Mouse (Mus musculus): ENCODE data around the gene Dync1i1. TPM values are rescaled to one million over a fixed set of nuclear protein-coding genes. Genes with fewer than 3 reads are reported as not detected.

Dync1i1 gene
- polyA plus RNA-seq, 1 experiment from 2014 or later, result 0.11 TPM

DNA sequence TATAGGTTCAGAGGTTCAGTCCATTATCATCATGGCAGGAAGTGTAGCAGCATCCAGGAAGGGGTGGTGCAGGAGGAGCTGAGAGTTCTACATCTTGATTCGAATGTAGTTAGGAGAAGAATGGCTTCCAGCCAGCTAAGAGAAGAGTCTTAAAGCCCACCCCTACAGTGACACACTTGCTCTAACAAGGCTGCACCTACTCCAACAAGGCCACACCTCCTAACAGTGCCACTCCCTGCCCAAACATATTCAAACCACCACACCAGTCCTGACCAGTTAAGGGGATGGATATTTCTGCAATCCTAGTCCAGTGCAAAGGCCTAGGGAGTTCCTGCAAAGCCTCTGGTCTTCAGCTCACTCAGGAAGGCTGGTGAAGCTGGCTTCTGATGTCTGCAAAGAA, 1.5 kb upstream of the Dync1i1 start:
- Histone ChIP-seq H3K27ac (ENCODE audit: low read length) (no peak overlapping the region), H3K4me3 (ENCODE audit: low read depth, low read length) (no peak overlapping the region), H3K9ac (ENCODE audit: low read depth, low read length) (no peak overlapping the region), H3K4me2 (ENCODE audit: low read depth, low read length) (no peak overlapping the region), H3K36me3 (ENCODE audit: control insufficient read depth, insufficient read depth) (no peaks in the 10 kb centered on the region), H3K27me3 (ENCODE audit: control insufficient read depth, insufficient read depth, low read depth, low read length) (peaks cover 11% of the 10 kb centered on the region), H3K4me1 (ENCODE audit: control insufficient read depth, low read depth, low read length) (no peaks in the 10 kb centered on the region), H3K9me3 (replicated peaks; ENCODE audit: control insufficient read depth, low read length) (no peaks in the 10 kb centered on the region)
- no peak for ATAC-seq (ENCODE audit: low read depth)
- WGBS (ENCODE audit: insufficient replicate concordance), result 40% methylated on average over 1 of the region's 1 CpGs

DNA sequence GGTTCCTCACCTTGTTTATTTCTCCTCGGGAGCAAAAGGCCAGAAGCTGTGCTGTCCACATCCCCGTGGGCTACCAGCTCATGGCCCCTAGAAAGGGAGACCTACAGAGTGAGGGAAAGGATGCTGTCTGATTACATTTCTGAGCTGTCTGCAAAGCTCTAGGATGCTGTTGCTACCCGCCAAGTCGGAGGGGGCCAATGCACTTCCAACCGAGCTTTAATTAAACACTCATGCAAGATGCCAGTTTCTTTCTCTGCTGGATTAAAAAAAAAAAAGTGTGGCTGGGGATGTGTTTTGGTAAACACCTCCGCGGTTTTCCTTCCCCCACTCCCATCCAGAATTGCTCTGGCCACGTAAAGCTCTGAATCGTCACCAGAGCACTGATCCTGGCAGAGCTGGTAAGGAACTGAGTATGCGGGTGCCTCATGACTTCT, 815 bp downstream of the Dync1i1 start:
- Histone ChIP-seq H3K27me3 (ENCODE audit: control insufficient read depth, insufficient read depth, low read depth, low read length) (peaks cover 11% of the 10 kb centered on the region), H3K4me3 (ENCODE audit: low read depth, low read length) (no peak overlapping the region; the same call in 1 of the 2 replicates), H3K4me1 (ENCODE audit: control insufficient read depth, low read depth, low read length) (no peaks in the 10 kb centered on the region), H3K9ac (ENCODE audit: low read depth, low read length) (no peak overlapping the region), H3K4me2 (ENCODE audit: low read depth, low read length) (0 out of 2 replicates have a peak overlapping the region, but pooled peaks have one; percentile 41), H3K9me3 (replicated peaks; ENCODE audit: control insufficient read depth, low read length) (no peaks in the 10 kb centered on the region), H3K36me3 (ENCODE audit: control insufficient read depth, insufficient read depth) (no peaks in the 10 kb centered on the region), H3K27ac (ENCODE audit: low read length) (no peak overlapping the region)
- no peak for ATAC-seq (ENCODE audit: low read depth)
- WGBS (ENCODE audit: insufficient replicate concordance), result 6% methylated on average over 10 of the region's 10 CpGs

DNA sequence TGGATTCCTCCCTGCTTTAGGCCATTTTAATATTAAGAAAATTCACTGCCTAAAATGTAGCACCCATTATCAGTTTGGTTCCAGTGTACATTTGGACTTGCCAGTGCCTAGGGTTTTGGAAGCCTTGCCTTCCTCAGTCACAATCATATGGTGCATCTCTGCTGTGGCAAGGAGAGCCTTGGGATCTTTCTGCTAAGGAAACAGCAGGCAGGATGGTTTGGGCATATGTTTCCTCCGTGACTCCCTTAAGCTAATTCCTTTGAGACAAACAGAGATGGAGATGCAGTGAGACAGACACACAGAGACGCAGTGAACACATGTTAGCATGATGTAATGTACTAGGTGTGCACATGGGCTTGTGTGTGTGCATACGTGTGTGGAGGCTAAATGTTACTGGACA, 7.8 kb downstream of the Dync1i1 start:
- no peak overlapping the region for H3K4me2 ChIP-seq (ENCODE audit: low read depth, low read length)
- H3K27ac ChIP-seq (ENCODE audit: low read length), result no peak overlapping the region
- no peak for ATAC-seq (ENCODE audit: low read depth)
- H3K4me1 ChIP-seq (ENCODE audit: control insufficient read depth, low read depth, low read length), result no peaks in the 10 kb centered on the region
- H3K27me3 ChIP-seq (ENCODE audit: control insufficient read depth, insufficient read depth, low read depth, low read length), result no peaks in the 10 kb centered on the region
- no peaks in the 10 kb centered on the region for H3K9me3 ChIP-seq (replicated peaks; ENCODE audit: control insufficient read depth, low read length)
- H3K9ac ChIP-seq (ENCODE audit: low read depth, low read length), result no peak overlapping the region
- no peaks in the 10 kb centered on the region for H3K36me3 ChIP-seq (ENCODE audit: control insufficient read depth, insufficient read depth)
- no peak overlapping the region for H3K4me3 ChIP-seq (ENCODE audit: low read depth, low read length)
- 69% methylated on average over 3 of the region's 3 CpGs for WGBS (ENCODE audit: insufficient replicate concordance)

DNA sequence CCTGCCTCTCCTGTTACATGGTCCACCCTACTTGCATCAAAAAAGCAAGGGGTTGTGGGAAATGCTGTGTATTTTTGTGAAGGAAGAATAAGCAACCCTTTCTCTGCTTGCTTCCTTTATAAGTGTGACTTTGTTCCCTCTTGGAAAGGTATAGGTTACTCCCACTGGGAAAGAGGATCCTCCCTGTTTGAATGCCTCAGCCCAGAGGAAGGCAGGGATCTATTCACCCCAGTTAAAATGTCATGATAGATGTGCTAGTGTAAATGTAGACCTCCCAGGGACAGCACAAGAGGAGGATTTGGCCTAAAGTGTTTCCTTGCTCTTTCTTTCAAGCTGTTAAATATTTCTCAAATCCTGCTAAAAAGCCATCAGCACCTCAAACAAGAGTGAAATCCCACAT, 9.0 kb downstream of the Dync1i1 start:
- no peaks in the 10 kb centered on the region for H3K4me1 ChIP-seq (ENCODE audit: control insufficient read depth, low read depth, low read length)
- no peaks in the 10 kb centered on the region for H3K27me3 ChIP-seq (ENCODE audit: control insufficient read depth, insufficient read depth, low read depth, low read length)
- H3K9me3 ChIP-seq (replicated peaks; ENCODE audit: control insufficient read depth, low read length), result no peaks in the 10 kb centered on the region
- no peak for ATAC-seq (ENCODE audit: low read depth)
- no peak overlapping the region for H3K9ac ChIP-seq (ENCODE audit: low read depth, low read length)
- H3K4me2 ChIP-seq (ENCODE audit: low read depth, low read length), result no peak overlapping the region
- no peak overlapping the region for H3K4me3 ChIP-seq (ENCODE audit: low read depth, low read length)
- no peaks in the 10 kb centered on the region for H3K36me3 ChIP-seq (ENCODE audit: control insufficient read depth, insufficient read depth)
- no peak overlapping the region for H3K27ac ChIP-seq (ENCODE audit: low read length)

DNA sequence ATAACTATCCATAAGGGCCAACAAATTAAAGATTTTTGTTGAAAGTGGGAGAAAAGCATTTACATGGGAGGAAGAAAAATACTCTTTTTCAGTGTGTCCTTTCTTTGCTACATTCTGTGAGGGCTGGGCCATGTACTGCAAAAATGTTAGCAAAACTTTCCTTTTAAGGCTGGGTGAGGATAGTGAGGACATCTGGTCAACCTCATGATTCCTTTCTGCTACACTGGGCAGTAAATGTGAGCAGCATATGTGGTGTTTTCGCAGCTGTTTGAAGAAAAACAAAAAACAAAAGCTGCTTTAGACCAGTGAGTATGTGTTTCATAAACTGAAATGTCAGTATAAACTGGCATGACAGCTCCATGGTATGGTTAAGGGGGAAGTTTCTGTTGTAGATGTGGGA, 9.4 kb downstream of the Dync1i1 start:
- 38% methylated on average over 1 of the region's 1 CpGs for WGBS (ENCODE audit: insufficient replicate concordance)
- no peak for ATAC-seq (ENCODE audit: low read depth)
- H3K4me3 ChIP-seq (ENCODE audit: low read depth, low read length), result no peak overlapping the region
- no peak overlapping the region for H3K27ac ChIP-seq (ENCODE audit: low read length)
- H3K4me1 ChIP-seq (ENCODE audit: control insufficient read depth, low read depth, low read length), result no peaks in the 10 kb centered on the region
- no peaks in the 10 kb centered on the region for H3K36me3 ChIP-seq (ENCODE audit: control insufficient read depth, insufficient read depth)
- H3K9ac ChIP-seq (ENCODE audit: low read depth, low read length), result no peak overlapping the region
- H3K9me3 ChIP-seq (replicated peaks; ENCODE audit: control insufficient read depth, low read length), result no peaks in the 10 kb centered on the region
- no peak overlapping the region for H3K4me2 ChIP-seq (ENCODE audit: low read depth, low read length)
- H3K27me3 ChIP-seq (ENCODE audit: control insufficient read depth, insufficient read depth, low read depth, low read length), result no peaks in the 10 kb centered on the region

GRCm38 (mm10) chr6:5739711-5740110, 14.3 kb downstream of the Dync1i1 start:
- H3K4me3 ChIP-seq (ENCODE audit: low read depth, low read length), result no peak overlapping the region
- ATAC-seq (ENCODE audit: low read depth), result no peak
- H3K9ac ChIP-seq (ENCODE audit: low read depth, low read length), result no peak overlapping the region
- H3K9me3 ChIP-seq (replicated peaks; ENCODE audit: control insufficient read depth, low read length), result no peaks in the 10 kb centered on the region
- no peak overlapping the region for H3K27ac ChIP-seq (ENCODE audit: low read length)
- H3K36me3 ChIP-seq (ENCODE audit: control insufficient read depth, insufficient read depth), result no peaks in the 10 kb centered on the region; the same call in 1 of the 2 replicates
- H3K27me3 ChIP-seq (ENCODE audit: control insufficient read depth, insufficient read depth, low read depth, low read length), result no peaks in the 10 kb centered on the region
- H3K4me2 ChIP-seq (ENCODE audit: low read depth, low read length), result no peak overlapping the region
- no peaks in the 10 kb centered on the region for H3K4me1 ChIP-seq (ENCODE audit: control insufficient read depth, low read depth, low read length)
- WGBS (ENCODE audit: insufficient replicate concordance), result 64% methylated on average over 7 of the region's 7 CpGs

- Histone ChIP-seq H3K27ac (ENCODE audit: low read length) (no peak overlapping the region), H3K36me3 (ENCODE audit: control insufficient read depth, insufficient read depth) (no peaks in the 10 kb centered on the region; the same call in 1 of the 2 replicates), H3K9ac (ENCODE audit: low read depth, low read length) (no peak overlapping the region), H3K4me2 (ENCODE audit: low read depth, low read length) (no peak overlapping the region), H3K4me1 (ENCODE audit: control insufficient read depth, low read depth, low read length) (no peaks in the 10 kb centered on the region), H3K4me3 (ENCODE audit: low read depth, low read length) (no peak overlapping the region), H3K27me3 (ENCODE audit: control insufficient read depth, insufficient read depth, low read depth, low read length) (no peaks in the 10 kb centered on the region), H3K9me3 (replicated peaks; ENCODE audit: control insufficient read depth, low read length) (no peaks in the 10 kb centered on the region)
- no peak for ATAC-seq (ENCODE audit: low read depth)
- WGBS (ENCODE audit: insufficient replicate concordance), result 67% methylated on average over 6 of the region's 6 CpGs
These were observed 16.1 kb downstream of the Dync1i1 start for GRCm38 (mm10) chr6:5741395-5742032.

- H3K36me3 ChIP-seq (ENCODE audit: control insufficient read depth, insufficient read depth), result no peaks in the 10 kb centered on the region
- no peaks in the 10 kb centered on the region for H3K27me3 ChIP-seq (ENCODE audit: control insufficient read depth, insufficient read depth, low read depth, low read length)
- H3K4me3 ChIP-seq (ENCODE audit: low read depth, low read length), result no peak overlapping the region
- no peaks in the 10 kb centered on the region for H3K4me1 ChIP-seq (ENCODE audit: control insufficient read depth, low read depth, low read length)
- no peak for ATAC-seq (ENCODE audit: low read depth)
- H3K9me3 ChIP-seq (replicated peaks; ENCODE audit: control insufficient read depth, low read length), result no peaks in the 10 kb centered on the region
- WGBS (ENCODE audit: insufficient replicate concordance), result 47% methylated on average over 6 of the region's 6 CpGs
- H3K4me2 ChIP-seq (ENCODE audit: low read depth, low read length), result no peak overlapping the region
- no peak overlapping the region for H3K9ac ChIP-seq (ENCODE audit: low read depth, low read length)
- no peak overlapping the region for H3K27ac ChIP-seq (ENCODE audit: low read length)
These were observed 24.8 kb downstream of the Dync1i1 start for GRCm38 (mm10) chr6:5750079-5750711.

GRCm38 (mm10) chr6:5752128-5752527, 26.7 kb downstream of the Dync1i1 start:
- Histone ChIP-seq H3K4me1 (ENCODE audit: control insufficient read depth, low read depth, low read length) (no peaks in the 10 kb centered on the region), H3K4me3 (ENCODE audit: low read depth, low read length) (no peak overlapping the region), H3K36me3 (ENCODE audit: control insufficient read depth, insufficient read depth) (no peaks in the 10 kb centered on the region), H3K27me3 (ENCODE audit: control insufficient read depth, insufficient read depth, low read depth, low read length) (no peaks in the 10 kb centered on the region), H3K9me3 (replicated peaks; ENCODE audit: control insufficient read depth, low read length) (no peaks in the 10 kb centered on the region), H3K9ac (ENCODE audit: low read depth, low read length) (no peak overlapping the region), H3K4me2 (ENCODE audit: low read depth, low read length) (no peak overlapping the region), H3K27ac (ENCODE audit: low read length) (no peak overlapping the region)
- 73% methylated on average over 16 of the region's 16 CpGs for WGBS (ENCODE audit: insufficient replicate concordance)
- no peak for ATAC-seq (ENCODE audit: low read depth)
